Mouse (Mus musculus) stomach, embryonic 15.5 days (tissue): ENCODE results near the gene Xpr1. TPM values are rescaled to one million over a fixed set of nuclear protein-coding genes. Genes with fewer than 3 reads are reported as not detected.

Experiments used
- ATAC-seq: fragments of 200-750 bp; cut with Nextera tagmentation; 2 replicates; pipeline ENCODE4 v1.8.0; 2017; ENCODE audit warnings: low read depth, moderate number of reproducible peaks, moderate TSS enrichment; ENCODE audit not compliant: insufficient read depth, low FRiP score
- H3K27ac ChIP-seq: fragments of 300-500 bp; sonication (generic); 2 replicates; pipeline ENCODE4 v1.5.1; 2015; ENCODE audit warnings: mild to moderate bottlenecking, inconsistent platforms
- H3K27me3 ChIP-seq: fragments of 300-500 bp; sonication (generic); replicated peaks from 2 replicates; pipeline ENCODE4 v1.6.1; 2015; ENCODE audit warnings: inconsistent platforms
- H3K36me3 ChIP-seq: fragments of 300-500 bp; sonication (generic); 2 replicates; pipeline ENCODE4 v1.6.1; 2015; ENCODE audit warnings: inconsistent platforms
- H3K4me1 ChIP-seq: fragments of 300-500 bp; sonication (generic); 2 replicates; pipeline ENCODE4 v1.6.1; 2015; ENCODE audit warnings: inconsistent platforms
- H3K4me2 ChIP-seq: fragments of 300-500 bp; sonication (generic); 2 replicates; pipeline ENCODE4 v1.6.1; 2015; ENCODE audit warnings: mild to moderate bottlenecking, inconsistent platforms
- H3K4me3 ChIP-seq: fragments of 300-500 bp; sonication (generic); replicated peaks from 2 replicates; pipeline ENCODE4 v1.5.1; 2015; ENCODE audit warnings: inconsistent platforms
- H3K9ac ChIP-seq: fragments of 300-500 bp; sonication (generic); 2 replicates; pipeline ENCODE4 v1.6.1; 2015; ENCODE audit warnings: inconsistent platforms
- H3K9me3 ChIP-seq: fragments of 300-500 bp; sonication (generic); 2 replicates; pipeline ENCODE4 v1.6.1; 2016; ENCODE audit warnings: inconsistent platforms
- WGBS: fragments of 180-500 bp; shearing (Covaris S2); methylation state at CpG from one replicate; pipeline ENCODE4 v1.1.7; 2015; 5-methylcytosine and 5-hydroxymethylcytosine counted together
- polyA plus RNA-seq: library from polyadenylated mRNA; unstranded; fragments of >200 nt; fragmentation: Nextera tagmentation; extraction: Ambion mirVana; gene quantifications from 2 replicates; pipeline ENCODE4 v1.2.1, GENCODE M21; 2015

The Xpr1 gene
- polyA plus RNA-seq, 1 experiment from 2014 or later = 8.1 TPM

GRCm38 (mm10) chr1:155427126-155427865, 10.1 kb upstream of the Xpr1 start:
- no peak for ATAC-seq
- WGBS = 75% methylated on average over 6 of the region's 6 CpGs
- Histone ChIP-seq H3K4me2 (no peak overlapping the region), H3K9me3 (no peaks in the 10 kb centered on the region), H3K27ac (no peak overlapping the region), H3K4me3 (no peak overlapping the region), H3K27me3 (no peaks in the 10 kb centered on the region), H3K36me3 (no peaks in the 10 kb centered on the region), H3K9ac (no peak overlapping the region), H3K4me1 (no peaks in the 10 kb centered on the region)

DNA sequence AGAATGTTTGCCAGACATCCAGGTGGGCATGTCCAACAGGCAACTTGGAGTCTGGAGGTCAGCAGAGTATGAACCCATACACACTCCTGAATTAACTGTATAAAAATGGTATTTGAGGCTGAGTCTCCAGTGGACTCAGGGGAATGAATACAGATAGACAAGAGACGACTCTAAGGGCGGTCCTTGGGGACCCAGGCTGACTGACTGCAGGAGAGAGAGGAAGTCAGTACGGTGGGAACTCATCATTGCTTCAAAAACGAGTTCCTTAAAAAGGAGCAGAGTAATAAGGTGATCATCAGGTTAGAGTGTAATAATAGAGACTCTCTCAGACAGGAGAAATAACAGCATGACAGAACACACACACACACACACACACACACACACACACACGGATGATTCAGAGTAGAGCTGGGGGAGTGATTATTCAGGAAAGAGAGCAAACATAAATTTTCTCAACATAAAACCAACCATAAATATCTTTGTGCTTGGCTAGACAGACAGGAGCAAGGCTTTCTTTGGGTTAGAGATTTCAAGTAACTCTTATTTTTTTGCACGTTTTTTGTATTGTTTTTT, 8.6 kb upstream of the Xpr1 start:
- WGBS = 47% methylated on average over 6 of the region's 6 CpGs
- no peak for ATAC-seq
- H3K4me3 ChIP-seq = no peak overlapping the region
- H3K27me3 ChIP-seq = no peaks in the 10 kb centered on the region
- H3K36me3 ChIP-seq = no peaks in the 10 kb centered on the region
- H3K9ac ChIP-seq = no peak overlapping the region
- no peak overlapping the region for H3K27ac ChIP-seq
- H3K9me3 ChIP-seq = no peaks in the 10 kb centered on the region
- no peaks in the 10 kb centered on the region for H3K4me1 ChIP-seq
- no peak overlapping the region for H3K4me2 ChIP-seq

- H3K27ac ChIP-seq = no peak overlapping the region
- no peaks in the 10 kb centered on the region for H3K27me3 ChIP-seq
These were observed 8.1 kb upstream of the Xpr1 start for GRCm38 (mm10) chr1:155425285-155425684.

DNA sequence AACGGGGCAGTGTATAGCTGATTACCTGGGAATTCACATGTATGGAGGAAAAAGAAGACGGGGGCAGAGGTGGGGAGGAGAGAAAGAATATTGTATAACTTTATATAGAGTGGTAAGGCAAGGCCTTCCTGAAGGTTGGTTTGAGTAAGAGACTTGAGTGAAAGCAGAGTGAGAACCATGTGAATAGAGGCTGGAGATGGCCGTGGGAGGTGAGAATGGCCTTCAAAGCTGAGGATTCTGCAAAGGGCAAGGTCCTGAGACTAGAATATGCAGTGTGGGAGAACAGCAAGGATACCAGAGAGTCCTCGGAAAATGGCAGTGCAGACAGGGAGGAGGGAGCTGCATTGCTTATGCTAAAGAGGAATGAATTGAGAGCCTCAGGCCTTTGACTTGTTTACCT, 6.6 kb upstream of the Xpr1 start:
- Histone ChIP-seq H3K4me2 (no peak overlapping the region), H3K27ac (no peak overlapping the region), H3K4me3 (no peak overlapping the region), H3K4me1 (no peaks in the 10 kb centered on the region), H3K9ac (no peak overlapping the region), H3K27me3 (no peaks in the 10 kb centered on the region), H3K9me3 (no peaks in the 10 kb centered on the region), H3K36me3 (no peaks in the 10 kb centered on the region)
- WGBS = 66% methylated on average over 4 of the region's 4 CpGs
- ATAC-seq = no peak

More at GRCm38 (mm10) chr1:155425285-155425684, 8.1 kb upstream of the Xpr1 start:
- Histone ChIP-seq H3K9me3 (no peaks in the 10 kb centered on the region), H3K9ac (no peak overlapping the region), H3K4me3 (no peak overlapping the region), H3K36me3 (no peaks in the 10 kb centered on the region), H3K4me1 (no peaks in the 10 kb centered on the region), H3K4me2 (no peak overlapping the region)
- ATAC-seq = no peak
- WGBS = 74% methylated on average over 5 of the region's 5 CpGs

- H3K4me3 ChIP-seq = no peak overlapping the region
- no peak overlapping the region for H3K4me2 ChIP-seq
- no peak overlapping the region for H3K9ac ChIP-seq
- H3K4me1 ChIP-seq = no peaks in the 10 kb centered on the region
- H3K27me3 ChIP-seq = no peaks in the 10 kb centered on the region
- no peaks in the 10 kb centered on the region for H3K36me3 ChIP-seq
- WGBS = 77% methylated on average over 7 of the region's 7 CpGs
- no peak for ATAC-seq
- no peaks in the 10 kb centered on the region for H3K9me3 ChIP-seq
- H3K27ac ChIP-seq = no peak overlapping the region
These were observed 4.8 kb upstream of the Xpr1 start for GRCm38 (mm10) chr1:155422022-155422421.

- H3K4me3 ChIP-seq = peak overlapping the region; percentile 97
- no peak for ATAC-seq
- no peaks in the 10 kb centered on the region for H3K27me3 ChIP-seq
- H3K9me3 ChIP-seq = no peaks in the 10 kb centered on the region
- H3K27ac ChIP-seq = peak overlapping the region; percentile 81; the same call in 1 of the 2 replicates
- H3K4me2 ChIP-seq = peak overlapping the region; percentile 83
- peak overlapping the region; percentile 77 for H3K9ac ChIP-seq
- H3K36me3 ChIP-seq = no peaks in the 10 kb centered on the region
- H3K4me1 ChIP-seq = 0 out of 2 replicates have a peak, but pooled peaks cover 3% of the 10 kb centered on the region
- WGBS = 2% methylated on average over 6 of the region's 6 CpGs
These were observed 991 bp downstream of the Xpr1 start for GRCm38 (mm10) chr1:155416147-155416700.

DNA sequence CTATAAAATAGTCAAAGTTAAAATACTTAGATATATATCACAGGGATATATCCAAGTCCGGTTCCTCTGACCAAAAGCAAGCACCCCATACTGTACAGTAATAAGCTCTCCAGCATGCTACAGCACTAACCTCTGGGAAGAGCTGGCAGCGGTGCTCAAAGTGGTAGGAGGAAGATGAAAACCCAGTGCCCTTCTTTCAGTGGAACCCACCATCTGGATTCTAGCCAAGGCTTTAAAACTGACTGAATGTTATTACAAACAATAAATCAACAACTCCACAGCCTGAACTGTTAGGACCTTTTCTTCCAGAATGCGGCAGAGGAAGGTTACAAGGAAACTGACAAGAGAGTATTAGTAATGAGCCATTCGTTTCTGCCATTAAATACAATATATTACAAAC, 1.8 kb downstream of the Xpr1 start:
- H3K9ac ChIP-seq = no peak overlapping the region
- H3K27ac ChIP-seq = no peak overlapping the region
- WGBS = 41% methylated on average over 4 of the region's 4 CpGs
- H3K36me3 ChIP-seq = no peaks in the 10 kb centered on the region
- H3K27me3 ChIP-seq = no peaks in the 10 kb centered on the region
- no peak overlapping the region for H3K4me3 ChIP-seq
- H3K9me3 ChIP-seq = no peaks in the 10 kb centered on the region
- H3K4me2 ChIP-seq = 0 out of 2 replicates have a peak overlapping the region, but pooled peaks have one; percentile 24
- 0 out of 2 replicates have a peak, but pooled peaks cover 3% of the 10 kb centered on the region for H3K4me1 ChIP-seq
- no peak for ATAC-seq

DNA sequence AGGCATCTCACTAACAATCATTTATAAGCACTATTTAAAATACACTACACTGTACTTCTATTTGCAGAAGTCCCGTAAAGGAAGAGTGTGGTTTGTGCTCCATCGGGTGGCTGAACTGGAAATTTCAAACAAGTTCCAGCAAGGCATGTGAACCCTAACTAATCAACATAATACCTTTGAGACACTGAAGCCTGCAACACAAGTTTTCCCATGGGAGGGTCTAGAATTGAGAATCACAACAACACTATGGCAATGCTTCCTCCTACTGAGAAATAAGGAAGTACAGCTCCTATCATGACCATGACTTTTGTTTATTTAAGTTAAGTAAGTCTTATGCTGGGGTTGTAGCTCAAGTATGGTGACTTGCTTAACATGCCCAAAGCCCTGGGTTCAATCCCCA, 4.5 kb downstream of the Xpr1 start:
- Histone ChIP-seq H3K36me3 (no peaks in the 10 kb centered on the region), H3K9me3 (no peaks in the 10 kb centered on the region), H3K9ac (no peak overlapping the region), H3K27me3 (no peaks in the 10 kb centered on the region), H3K4me2 (no peak overlapping the region), H3K4me1 (0 out of 2 replicates have a peak, but pooled peaks cover 3% of the 10 kb centered on the region), H3K27ac (no peak overlapping the region), H3K4me3 (no peak overlapping the region)
- ATAC-seq = no peak
- 71% methylated on average over 2 of the region's 2 CpGs for WGBS

GRCm38 (mm10) chr1:155408577-155408966, 8.6 kb downstream of the Xpr1 start:
- Histone ChIP-seq H3K4me1 (no peaks in the 10 kb centered on the region), H3K27ac (no peak overlapping the region), H3K27me3 (no peaks in the 10 kb centered on the region), H3K9me3 (no peaks in the 10 kb centered on the region), H3K4me2 (no peak overlapping the region), H3K4me3 (no peak overlapping the region), H3K9ac (no peak overlapping the region), H3K36me3 (no peaks in the 10 kb centered on the region)
- ATAC-seq = no peak
- WGBS = 71% methylated on average over 2 of the region's 2 CpGs

DNA sequence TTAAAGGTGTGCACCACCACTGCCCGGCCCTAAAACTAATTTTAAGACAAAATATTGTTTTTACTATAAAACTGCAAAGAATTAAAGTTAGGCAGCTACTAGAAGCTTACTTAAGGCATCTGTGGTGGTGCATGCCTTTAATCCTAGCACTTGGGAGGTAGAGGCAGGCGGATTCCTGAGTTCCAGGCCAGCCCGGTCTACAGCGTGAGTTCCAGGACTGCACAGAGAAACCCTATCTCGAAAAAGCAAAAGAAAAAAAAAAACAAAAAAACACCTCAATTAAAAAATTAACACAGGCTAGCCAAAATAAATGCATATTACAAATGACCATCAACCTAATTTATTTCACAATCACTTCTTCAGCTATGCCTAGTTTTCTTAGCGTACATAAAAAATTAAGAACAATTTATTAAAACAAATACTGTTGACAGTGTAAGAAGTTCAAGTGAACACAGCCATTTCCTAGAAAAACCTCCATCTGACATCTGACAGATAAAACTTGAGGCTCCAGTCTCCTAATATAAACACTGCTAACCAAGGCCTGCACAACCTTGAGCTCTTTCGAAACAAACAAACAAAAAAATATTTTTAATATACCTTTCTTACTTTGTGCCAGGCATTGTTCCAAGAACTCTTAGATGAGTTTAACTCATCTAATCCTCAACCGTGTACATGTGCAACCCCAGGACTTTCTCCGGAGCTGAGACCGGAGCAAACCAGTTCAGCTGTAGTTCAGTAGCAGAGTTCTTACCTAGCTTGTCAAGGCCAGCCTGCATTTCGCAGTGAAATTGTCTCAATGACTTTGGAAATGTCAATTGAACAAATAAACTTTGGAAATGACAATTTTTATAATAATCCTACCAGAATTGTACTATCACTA, 9.3 kb downstream of the Xpr1 start:
- Histone ChIP-seq H3K27me3 (no peaks in the 10 kb centered on the region), H3K36me3 (no peaks in the 10 kb centered on the region), H3K4me2 (no peak overlapping the region), H3K27ac (no peak overlapping the region), H3K9ac (no peak overlapping the region), H3K9me3 (no peaks in the 10 kb centered on the region), H3K4me3 (no peak overlapping the region), H3K4me1 (no peaks in the 10 kb centered on the region)
- no peak for ATAC-seq
- 73% methylated on average over 11 of the region's 11 CpGs for WGBS

DNA sequence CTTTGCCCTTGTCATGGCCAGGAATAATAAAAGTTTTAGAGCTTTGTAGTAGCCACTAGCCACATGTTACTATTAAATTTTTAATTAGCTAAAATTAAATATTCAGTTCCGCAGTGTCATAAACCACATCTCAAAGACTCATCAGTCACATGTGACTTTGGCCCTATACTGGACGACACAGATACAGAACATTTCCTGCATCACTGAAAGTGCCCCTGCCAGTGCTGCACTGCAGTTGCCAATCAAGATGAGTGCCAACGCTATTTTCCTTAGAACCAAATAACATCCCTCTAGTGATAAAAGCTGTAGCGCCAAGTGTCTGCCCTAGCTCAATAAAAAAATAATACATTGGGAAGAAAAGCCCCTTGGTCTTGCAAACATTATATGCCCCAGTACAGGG, 17.2 kb downstream of the Xpr1 start:
- no peaks in the 10 kb centered on the region for H3K36me3 ChIP-seq
- no peak overlapping the region for H3K9ac ChIP-seq
- WGBS = 84% methylated on average over 4 of the region's 4 CpGs
- no peaks in the 10 kb centered on the region for H3K27me3 ChIP-seq
- no peak for ATAC-seq
- H3K4me3 ChIP-seq = no peak overlapping the region
- H3K4me1 ChIP-seq = no peaks in the 10 kb centered on the region
- no peaks in the 10 kb centered on the region for H3K9me3 ChIP-seq
- H3K27ac ChIP-seq = no peak overlapping the region
- no peak overlapping the region for H3K4me2 ChIP-seq

- H3K4me3 ChIP-seq = no peak overlapping the region
- H3K4me1 ChIP-seq = no peaks in the 10 kb centered on the region
- H3K27ac ChIP-seq = no peak overlapping the region
- WGBS = 73% methylated on average over 6 of the region's 6 CpGs
- H3K9me3 ChIP-seq = no peaks in the 10 kb centered on the region
- H3K4me2 ChIP-seq = no peak overlapping the region
- no peaks in the 10 kb centered on the region for H3K27me3 ChIP-seq
- H3K36me3 ChIP-seq = no peaks in the 10 kb centered on the region
- no peak for ATAC-seq
- no peak overlapping the region for H3K9ac ChIP-seq
These were observed 22.4 kb downstream of the Xpr1 start for GRCm38 (mm10) chr1:155394829-155395228.
